Mouse (Mus musculus) lung, adult 2 months (tissue): ENCODE data around the gene S100a10.

ENCODE experiments used
- CTCF ChIP-seq: fragments of 200-500 bp; IDR thresholded peaks from 2 replicates; pipeline ENCODE4 v1.5.1; 2011; ENCODE audit warnings: mild to moderate bottlenecking, low read length, control low read depth; ENCODE audit not compliant: insufficient read depth
- POLR2A ChIP-seq: fragments of 200-500 bp; IDR thresholded peaks from 2 replicates; pipeline ENCODE4 v1.6.1; 2011; ENCODE audit warnings: low read depth, mild to moderate bottlenecking, control low read depth, low read length, borderline replicate concordance; ENCODE audit errors: extremely low read depth

GRCm38 (mm10) chr3:93553311-93553710 is 1.6 kb upstream of the S100a10 start:
- no peak for TF ChIP-seq CTCF
- TF ChIP-seq POLR2A, result no peak
